Mouse (Mus musculus): Measurements from ENCODE around the gene Stoml1. TPM values are rescaled to one million over a fixed set of nuclear protein-coding genes. Genes with fewer than 3 reads are reported as not detected.

Stoml1 gene
- polyA plus RNA-seq, 1 experiment from 2014 or later = 65.2 TPM

Small RNA genes lying within 50 kb of the gene (microRNA-seq; reads per million reads assigned to microRNA genes)
- not detected for gene Mir6385

Other genes with a start within 250 kb of the Stoml1 start
- gene Cyp11a1, start 246.8 kb upstream of the Stoml1 start, polyA plus RNA-seq (2016; fragmentation: Nextera tagmentation; extraction: Ambion mirVana) = 0.42 TPM in 1 of 2 replicates, not detected in the other
- 8.6 and 9.1 TPM in 2 replicates for gene Stra6, start 189.4 kb upstream of the Stoml1 start, polyA plus RNA-seq (2016; fragmentation: Nextera tagmentation; extraction: Ambion mirVana)
- 0.64 and 1.0 TPM in 2 replicates for gene Ccdc33, start 134.3 kb upstream of the Stoml1 start, polyA plus RNA-seq (2016; fragmentation: Nextera tagmentation; extraction: Ambion mirVana)
- gene Islr, start 48.9 kb upstream of the Stoml1 start, polyA plus RNA-seq (2016; fragmentation: Nextera tagmentation; extraction: Ambion mirVana) = 25.1 and 42.6 TPM in 2 replicates
- 27.0 and 27.8 TPM in 2 replicates for gene Islr2, start 48.8 kb upstream of the Stoml1 start, polyA plus RNA-seq (2016; fragmentation: Nextera tagmentation; extraction: Ambion mirVana)
- 9.7 and 9.8 TPM in 2 replicates for gene Pml, start 3.4 kb upstream of the Stoml1 start, polyA plus RNA-seq (2016; fragmentation: Nextera tagmentation; extraction: Ambion mirVana)
- 13.4 and 20.1 TPM in 2 replicates for gene Loxl1, start 60.0 kb downstream of the Stoml1 start, polyA plus RNA-seq (2016; fragmentation: Nextera tagmentation; extraction: Ambion mirVana)
- not detected in 2 replicates for gene Tbc1d21, start 117.3 kb downstream of the Stoml1 start, polyA plus RNA-seq (2016; fragmentation: Nextera tagmentation; extraction: Ambion mirVana)
- 3.4 and 3.5 TPM in 2 replicates for gene Insyn1, start 235.4 kb downstream of the Stoml1 start, polyA plus RNA-seq (2016; fragmentation: Nextera tagmentation; extraction: Ambion mirVana)